Mouse (Mus musculus): ENCODE measurements around the gene Ndufb4.

DNA sequence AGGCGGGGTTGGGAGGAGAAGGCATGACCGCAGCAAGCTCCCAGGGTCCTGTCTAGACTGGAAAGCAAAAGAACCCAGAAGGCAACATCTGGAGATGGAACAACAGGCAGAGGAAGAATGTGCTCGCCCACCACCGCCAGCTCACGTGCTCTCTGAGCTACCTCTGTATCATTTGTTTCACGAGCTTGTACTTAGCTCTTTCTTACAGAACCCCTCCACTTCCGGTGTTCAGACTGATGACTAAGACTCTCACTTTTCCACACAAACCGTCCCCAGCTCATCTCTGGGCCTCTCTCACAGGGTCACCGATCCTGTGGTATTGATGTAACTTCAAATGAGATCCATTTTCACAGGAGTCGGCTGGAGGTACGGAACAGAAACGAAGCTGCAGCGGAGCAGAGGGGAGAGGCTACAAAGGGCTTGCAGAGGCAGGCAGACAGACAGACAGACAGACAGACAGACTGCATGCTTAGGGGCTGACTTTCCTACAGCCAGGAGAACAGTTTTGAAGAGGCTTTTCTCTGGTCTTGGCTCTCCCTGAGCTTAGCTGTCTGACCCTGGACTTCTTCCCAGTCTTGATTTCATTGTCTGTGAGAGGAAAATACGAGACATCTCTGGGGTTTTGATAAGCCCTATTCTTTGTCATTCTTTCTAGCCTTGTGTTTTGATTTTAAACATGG lies 33.2 kb upstream of the Ndufb4 start:
- TF ChIP-seq CTCF (IDR thresholded peaks at IDR 0.05; ENCODE audit: extremely low read depth, insufficient read depth, low read length) = no peak
- TF ChIP-seq POLR2A (IDR thresholded peaks at IDR 0.05; ENCODE audit: extremely low read depth, insufficient read depth, low read length) = no peak

All from cortical plate, adult 2 months (tissue).